Comparison of ENCODE assay signal across 15 mouse cellular contexts in the genomic region with DNA sequence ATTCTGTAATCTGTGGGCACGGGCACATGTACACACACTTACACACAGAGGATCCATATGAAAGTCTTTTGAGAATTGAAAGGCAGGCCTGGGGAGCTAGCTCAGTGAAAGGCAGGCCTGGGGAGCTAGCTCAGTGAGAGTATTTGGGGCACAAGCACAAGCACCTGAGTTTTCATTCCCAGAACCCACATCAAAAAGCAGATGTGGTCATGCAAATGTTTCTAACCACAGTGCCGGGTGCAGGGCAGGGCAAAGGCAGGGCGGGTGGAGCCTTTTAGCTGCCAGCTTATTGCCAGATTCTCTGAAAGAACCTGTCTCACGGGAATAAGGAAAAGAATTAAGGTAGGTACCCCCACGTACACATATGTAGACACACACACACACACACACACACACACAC. TPM values are rescaled to one million over a fixed set of nuclear protein-coding genes. Genes with fewer than 3 reads are reported as not detected.
A peak's percentile ranks its signal among the peaks of the same experiment; 100 is the strongest.
DNase-seq lines count a peak whose midpoint lies in the region; ATAC-seq and TF ChIP-seq lines count a peak whose summit lies in the region.
"Had no signal": no experiment of that assay in that cellular context is flagged by ENCODE, and none has a peak within 500 bp of the region (broad histone marks: within the 10 kb centered on the region; RNA-seq: fewer than 3 reads in every experiment).

No protein-coding gene starts in this region.

- no peak overlapping the region for H3K4me3 ChIP-seq in liver, postnatal 0 days (ENCODE audit: low read depth, low read length)
- H3K4me3 ChIP-seq in hindbrain, embryonic 12.5 days: no peak overlapping the region
- no peak overlapping the region for H3K4me3 ChIP-seq in hindbrain, embryonic 11.5 days (ENCODE audit: low read depth, low read length)
- H3K4me3 ChIP-seq in limb, embryonic 10.5 days: no peak overlapping the region
- H3K4me3 ChIP-seq: intestine, embryonic 15.5 days; liver, embryonic 15.5 days had no signal

- peak; percentile 35 for ATAC-seq in liver, postnatal 0 days
- ATAC-seq in hematopoietic stem cell, adult 5-6 weeks (replicated peaks in 1 of 2; ENCODE audit: insufficient read depth in 1 of 2, low FRiP score in 2 of 2, low TSS enrichment in 1 of 2, low read depth in 1 of 2, poor library complexity in 2 of 2, severe bottlenecking in 2 of 2): peak; percentile 74 to 75
- ATAC-seq in hindbrain, embryonic 12.5 days (ENCODE audit: low FRiP score): no peak
- no peak for ATAC-seq in hindbrain, embryonic 11.5 days (ENCODE audit: low FRiP score)
- ATAC-seq: forebrain, postnatal 0 days; intestine, embryonic 15.5 days had no signal

- TF ChIP-seq EP300 in liver, postnatal 0 days (IDR thresholded peaks at IDR 0.05; ENCODE audit: low read depth): no peak

- peak overlapping the region; percentile 92 for H3K27ac ChIP-seq in liver, postnatal 0 days (ENCODE audit: low read depth)
- H3K27ac ChIP-seq in hindbrain, embryonic 12.5 days: no peak overlapping the region
- H3K27ac ChIP-seq in hindbrain, embryonic 11.5 days (ENCODE audit: low read depth, low read length): no peak overlapping the region
- no peak overlapping the region for H3K27ac ChIP-seq in limb, embryonic 10.5 days
- H3K27ac ChIP-seq: intestine, embryonic 15.5 days; liver, embryonic 15.5 days had no signal

- H3K9ac ChIP-seq in liver, postnatal 0 days (replicated peaks): no peak overlapping the region; the same call in 1 of the 2 replicates
- no peak overlapping the region for H3K9ac ChIP-seq in hindbrain, embryonic 12.5 days
- H3K9ac ChIP-seq in hindbrain, embryonic 11.5 days (ENCODE audit: low read depth, low read length): no peak overlapping the region
- H3K9ac ChIP-seq: forebrain, postnatal 0 days; intestine, embryonic 15.5 days; liver, embryonic 15.5 days had no signal

- H3K4me2 ChIP-seq in liver, postnatal 0 days (ENCODE audit: low read depth, low read length): no peak overlapping the region
- H3K4me2 ChIP-seq in hindbrain, embryonic 12.5 days (replicated peaks): no peak overlapping the region
- H3K4me2 ChIP-seq in hindbrain, embryonic 11.5 days (replicated peaks; ENCODE audit: low read depth, low read length): no peak overlapping the region
- H3K4me2 ChIP-seq: intestine, embryonic 15.5 days; liver, embryonic 15.5 days had no signal

- H3K27me3 ChIP-seq in liver, postnatal 0 days (ENCODE audit: insufficient read depth, low read length): no peaks in the 10 kb centered on the region
- H3K27me3 ChIP-seq in hindbrain, embryonic 12.5 days: no peaks in the 10 kb centered on the region
- H3K27me3 ChIP-seq in hindbrain, embryonic 11.5 days (ENCODE audit: control insufficient read depth, insufficient read depth, low read length): no peaks in the 10 kb centered on the region
- no peaks in the 10 kb centered on the region for H3K27me3 ChIP-seq in limb, embryonic 10.5 days (ENCODE audit: low read depth, poor library complexity, severe bottlenecking)
- H3K27me3 ChIP-seq: intestine, embryonic 15.5 days; liver, embryonic 15.5 days had no signal

- no peak for TF ChIP-seq CTCF in liver, postnatal 0 days (IDR thresholded peaks at IDR 0.05; ENCODE audit: low read depth)

- H3K9me3 ChIP-seq in liver, postnatal 0 days (ENCODE audit: low read length): no peaks in the 10 kb centered on the region
- no peaks in the 10 kb centered on the region for H3K9me3 ChIP-seq in hindbrain, embryonic 12.5 days (replicated peaks)
- H3K9me3 ChIP-seq in hindbrain, embryonic 11.5 days (ENCODE audit: control insufficient read depth, low read length): no peaks in the 10 kb centered on the region
- no peaks in the 10 kb centered on the region for H3K9me3 ChIP-seq in limb, embryonic 10.5 days (replicated peaks)
- H3K9me3 ChIP-seq: intestine, embryonic 15.5 days; liver, embryonic 15.5 days had no signal

- H3K36me3 ChIP-seq in liver, postnatal 0 days (replicated peaks; ENCODE audit: insufficient read depth, low read length): peaks cover 2% of the 10 kb centered on the region; the same call in 1 of the 2 replicates
- no peaks in the 10 kb centered on the region for H3K36me3 ChIP-seq in hindbrain, embryonic 12.5 days
- H3K36me3 ChIP-seq in hindbrain, embryonic 11.5 days (ENCODE audit: control insufficient read depth, insufficient read depth, low read length): no peaks in the 10 kb centered on the region
- peaks cover 24% of the 10 kb centered on the region; the same call in 1 of the 2 replicates for H3K36me3 ChIP-seq in limb, embryonic 10.5 days
- H3K36me3 ChIP-seq: intestine, embryonic 15.5 days had no signal

- WGBS in liver, postnatal 0 days (ENCODE audit: insufficient replicate concordance): 35% methylated on average over 5 of the region's 5 CpGs
- WGBS in hindbrain, embryonic 12.5 days: 78% methylated on average over 5 of the region's 5 CpGs
- 83% methylated on average over 5 of the region's 5 CpGs for WGBS in hindbrain, embryonic 11.5 days
- 86% methylated on average over 5 of the region's 5 CpGs for WGBS in limb, embryonic 10.5 days

- DNase-seq in liver, postnatal 0 days: peak; percentile 48
- DNase-seq in liver: no peak
- DNase-seq in spleen, adult 18-20 months: peak; percentile 40 to 53
- peak; percentile 63 to 75 for DNase-seq in thymus, postnatal 36 days
- no peak for DNase-seq in hindbrain, embryonic 11.5 days (ENCODE audit: low spot score)
- no peak for DNase-seq in limb, embryonic 10.5 days (ENCODE audit: low spot score)
- DNase-seq: cerebellum, adult 11-12 months; forebrain, postnatal 0 days; heart, postnatal 14 days; kidney, postnatal 10 days; layer of hippocampus, postnatal 36 days had no signal

- peaks cover 22% of the 10 kb centered on the region for H3K4me1 ChIP-seq in liver, postnatal 0 days (ENCODE audit: insufficient read depth)
- no peaks in the 10 kb centered on the region for H3K4me1 ChIP-seq in hindbrain, embryonic 12.5 days
- no peaks in the 10 kb centered on the region for H3K4me1 ChIP-seq in hindbrain, embryonic 11.5 days (replicated peaks; ENCODE audit: control insufficient read depth, insufficient read depth, low read length)
- no peaks in the 10 kb centered on the region for H3K4me1 ChIP-seq in limb, embryonic 10.5 days

RNA-seq across cellular contexts. Expression of a gene that starts 28.9 kb away (rescaled TPM):
- 1.0 and 1.1 TPM in 2 replicates for polyA plus RNA-seq in liver, postnatal 0 days (2015; fragmentation: Nextera tagmentation; extraction: Ambion mirVana)
- 2.1 and 4.8 TPM in 2 replicates for total RNA-seq in hematopoietic stem cell, adult 5-6 weeks (2017)
- 71.5 and 77.7 TPM in 2 replicates for polyA plus RNA-seq in hindbrain, embryonic 12.5 days (2016; fragmentation: Nextera tagmentation; extraction: Ambion mirVana)
- 54.7 and 59.5 TPM in 2 replicates for polyA plus RNA-seq in hindbrain, embryonic 11.5 days (2014; fragmentation: Nextera tagmentation; extraction: Ambion mirVana)
- polyA plus RNA-seq in limb, embryonic 10.5 days (2016; fragmentation: Nextera tagmentation; extraction: Ambion mirVana): 1.8 and 4.7 TPM in 2 replicates

RNA-seq across cellular contexts. Expression of a gene that starts 29.5 kb away (rescaled TPM):
- 11.7 and 11.8 TPM in 2 replicates for polyA plus RNA-seq in liver, postnatal 0 days (2015; fragmentation: Nextera tagmentation; extraction: Ambion mirVana)
- 47.3 and 49.8 TPM in 2 replicates for total RNA-seq in hematopoietic stem cell, adult 5-6 weeks (2017)
- polyA plus RNA-seq in hindbrain, embryonic 12.5 days (2016; fragmentation: Nextera tagmentation; extraction: Ambion mirVana): 42.9 and 44.7 TPM in 2 replicates
- polyA plus RNA-seq in hindbrain, embryonic 11.5 days (2014; fragmentation: Nextera tagmentation; extraction: Ambion mirVana): 37.9 and 38.4 TPM in 2 replicates
- polyA plus RNA-seq in limb, embryonic 10.5 days (2016; fragmentation: Nextera tagmentation; extraction: Ambion mirVana): 28.1 and 33.9 TPM in 2 replicates

Comparison
In these comparisons a context has a peak if more than half of its experiments do, and no peak if none do; other contexts are left out.
1. DNase-seq: peak in liver, postnatal 0 days (single experiment), spleen, adult 18-20 months (2 of 2) and thymus, postnatal 36 days (2 of 2); none in liver (single experiment), hindbrain, embryonic 11.5 days (single experiment) and limb, embryonic 10.5 days (single experiment).
2. ATAC-seq: peak in liver, postnatal 0 days (single experiment) and hematopoietic stem cell, adult 5-6 weeks (2 of 2); none in hindbrain, embryonic 12.5 days (single experiment) and hindbrain, embryonic 11.5 days (single experiment).